Mouse (Mus musculus): Measurements from ENCODE around the gene Sorcs1.

The Sorcs1 gene

DNA sequence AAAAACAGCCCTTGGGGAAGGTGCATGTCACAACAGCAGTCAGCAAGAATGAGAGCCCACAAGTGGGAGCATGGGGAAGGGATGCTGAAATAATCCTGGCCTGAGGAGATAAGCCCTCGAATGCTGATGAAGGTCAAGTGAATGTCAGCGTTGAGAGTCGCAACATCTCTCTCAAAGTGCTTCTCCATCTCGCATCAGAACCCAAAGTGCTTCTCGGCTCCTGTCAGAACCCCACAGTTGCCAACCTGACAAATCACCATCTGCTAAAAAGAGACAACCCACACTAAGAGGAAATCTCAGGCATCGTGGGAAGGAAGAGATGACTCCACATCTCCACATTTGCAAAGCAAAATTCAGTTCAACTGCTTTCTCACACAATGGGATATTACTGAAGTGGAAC is 119.7 kb downstream of the Sorcs1 start:
- WGBS = 35% methylated on average over 6 of the region's 6 CpGs

DNA sequence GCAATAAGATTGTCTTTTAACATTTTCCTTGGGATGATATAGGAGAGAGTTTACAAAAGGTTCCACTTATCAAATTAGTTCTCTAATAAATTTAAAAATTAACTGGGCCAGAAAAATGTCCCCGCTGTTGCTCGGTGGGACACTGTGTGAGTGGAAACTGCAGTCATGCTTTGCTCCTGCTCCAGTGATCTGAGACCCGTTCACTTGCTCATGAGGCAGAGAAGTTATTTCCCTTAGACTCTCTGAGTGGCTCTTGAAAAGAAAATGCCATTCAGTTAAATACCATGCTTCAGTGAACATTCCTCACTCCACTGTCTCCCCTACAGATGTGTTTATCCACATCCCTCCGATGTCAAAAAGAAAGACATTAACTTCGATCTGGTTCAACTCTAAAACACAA is 144.4 kb downstream of the Sorcs1 start:
- WGBS = 68% methylated on average over 5 of the region's 5 CpGs

DNA sequence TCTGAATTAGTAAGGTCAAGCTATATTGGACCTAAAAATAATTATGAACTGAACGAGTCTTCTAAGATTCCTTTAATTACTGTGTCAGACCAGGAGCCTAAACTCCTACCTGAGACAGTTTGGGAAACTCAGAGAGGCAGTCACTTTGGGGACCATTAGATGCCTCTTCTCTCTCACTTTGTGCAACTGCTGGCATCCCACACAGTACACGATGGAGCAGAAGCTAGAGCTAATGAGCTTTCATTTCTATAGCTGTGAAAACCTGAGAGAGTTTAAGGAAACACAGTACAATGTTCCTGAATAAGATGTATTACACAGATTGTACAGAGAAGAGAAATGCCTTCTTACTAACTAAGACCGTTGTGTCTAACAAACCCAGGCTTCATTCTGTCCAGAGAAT is 150.6 kb downstream of the Sorcs1 start:
- 51% methylated on average over 3 of the region's 3 CpGs for WGBS

DNA sequence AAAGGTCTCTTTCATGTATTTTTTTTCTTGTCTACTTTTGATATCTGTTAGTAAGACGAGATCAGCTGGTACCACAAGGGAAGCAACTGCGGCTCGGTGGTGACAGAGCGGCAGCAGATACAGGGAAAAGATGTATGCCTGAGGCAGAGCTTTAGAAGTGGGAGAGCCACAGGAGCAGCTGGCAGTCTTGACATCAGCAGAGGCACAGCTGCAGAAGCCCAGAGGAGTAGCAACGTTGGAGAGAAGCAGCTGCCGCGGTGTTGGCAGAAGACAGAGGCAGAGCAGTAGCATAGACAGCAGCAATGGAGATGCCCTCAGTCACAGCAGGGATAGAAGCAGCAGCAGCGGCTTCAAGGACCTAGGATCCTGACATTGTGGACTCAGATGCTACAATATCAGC is 152.4 kb downstream of the Sorcs1 start:
- 70% methylated on average over 8 of the region's 8 CpGs for WGBS

DNA sequence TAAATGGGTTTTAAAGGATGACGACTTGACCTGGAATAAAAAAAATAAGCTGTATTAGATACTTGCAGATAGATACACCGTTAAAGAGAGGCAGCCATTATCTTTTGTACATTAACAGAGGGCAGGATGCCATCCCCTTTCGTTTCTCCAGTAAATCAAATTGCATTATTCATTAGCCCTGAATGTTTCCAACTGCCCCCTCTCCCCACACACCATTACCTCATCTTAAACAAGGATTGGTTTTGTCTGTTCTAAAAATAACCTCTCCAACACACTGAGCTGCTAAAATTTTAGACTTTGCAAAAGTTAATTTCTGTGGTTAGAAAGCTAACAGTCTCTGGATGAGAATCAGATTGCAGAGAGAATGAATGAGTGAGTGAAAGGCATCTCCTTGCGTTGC is 156.5 kb downstream of the Sorcs1 start:
- 32% methylated on average over 4 of the region's 4 CpGs for WGBS

DNA sequence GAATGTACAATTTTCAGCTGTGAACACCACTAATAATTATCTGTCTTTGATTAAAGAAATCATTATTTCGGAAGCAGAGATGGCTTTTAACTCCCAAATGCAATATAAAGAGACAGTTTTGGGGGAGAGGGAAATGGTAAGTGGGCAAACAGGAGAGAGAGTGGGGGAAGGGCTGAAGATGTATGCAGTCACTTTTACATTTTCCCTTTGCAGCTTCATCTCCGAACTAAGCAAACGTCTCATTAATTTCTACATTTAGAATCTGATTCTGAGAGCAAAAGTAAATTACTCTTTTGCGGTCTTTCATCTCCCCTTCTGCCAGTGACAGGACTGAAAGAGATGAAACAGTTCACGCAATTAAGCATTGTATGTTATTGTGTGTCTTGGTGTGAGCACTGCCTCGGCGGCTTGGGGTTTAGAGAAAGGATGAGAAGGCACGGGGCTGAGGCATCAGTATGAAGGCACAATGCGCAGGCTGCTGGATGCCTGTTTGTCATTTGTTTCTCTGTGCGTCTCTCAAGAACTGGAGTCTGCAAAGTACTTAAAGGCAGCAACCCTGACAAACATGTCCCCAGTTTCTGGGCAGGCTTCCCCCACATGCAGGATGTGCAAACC is 163.3 kb downstream of the Sorcs1 start:
- WGBS = 46% methylated on average over 10 of the region's 10 CpGs

DNA sequence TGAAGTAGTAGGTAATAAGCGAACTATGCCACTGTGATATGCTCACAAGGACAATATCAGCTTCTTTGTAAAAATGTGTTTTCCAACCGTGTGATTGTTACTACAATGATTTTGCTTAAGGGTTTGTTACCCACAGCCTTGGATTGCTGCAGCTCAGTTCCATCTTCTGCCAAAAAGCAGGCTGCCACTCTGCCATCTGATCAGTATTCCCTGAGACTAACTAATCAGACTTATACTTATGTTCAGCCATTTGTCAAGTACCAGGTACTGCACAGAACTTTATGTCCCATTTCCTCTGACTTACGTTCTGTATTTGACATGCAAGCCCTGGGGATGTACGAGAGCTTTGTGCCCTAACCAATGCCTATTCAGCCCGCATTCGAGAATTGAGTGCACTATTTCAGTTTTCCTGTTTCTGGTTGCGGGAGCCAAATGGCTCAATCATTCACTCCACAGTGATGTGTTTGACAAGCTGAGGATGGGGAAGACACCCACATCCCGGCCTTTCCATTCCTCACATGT is 164.1 kb downstream of the Sorcs1 start:
- WGBS = 46% methylated on average over 8 of the region's 8 CpGs

DNA sequence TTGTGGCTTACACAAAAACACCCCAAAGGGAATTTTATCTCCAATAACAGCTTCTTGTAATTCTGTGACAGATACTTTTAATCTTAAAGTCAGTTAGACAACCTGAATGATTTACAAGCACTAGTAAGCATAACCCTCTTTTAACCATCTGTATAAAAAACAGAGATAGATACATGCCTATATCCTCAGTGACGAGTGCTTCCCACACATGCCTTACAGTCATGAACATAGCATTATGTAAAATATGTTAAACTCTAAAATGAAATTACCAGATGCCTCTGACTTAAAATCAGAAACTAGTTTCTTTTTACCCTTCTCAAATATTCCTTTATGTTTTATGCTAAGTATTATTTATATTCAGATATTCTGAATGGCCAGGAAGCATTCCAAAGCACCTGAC is 175.6 kb downstream of the Sorcs1 start:
- WGBS = 56% methylated on average over 1 of the region's 1 CpGs

DNA sequence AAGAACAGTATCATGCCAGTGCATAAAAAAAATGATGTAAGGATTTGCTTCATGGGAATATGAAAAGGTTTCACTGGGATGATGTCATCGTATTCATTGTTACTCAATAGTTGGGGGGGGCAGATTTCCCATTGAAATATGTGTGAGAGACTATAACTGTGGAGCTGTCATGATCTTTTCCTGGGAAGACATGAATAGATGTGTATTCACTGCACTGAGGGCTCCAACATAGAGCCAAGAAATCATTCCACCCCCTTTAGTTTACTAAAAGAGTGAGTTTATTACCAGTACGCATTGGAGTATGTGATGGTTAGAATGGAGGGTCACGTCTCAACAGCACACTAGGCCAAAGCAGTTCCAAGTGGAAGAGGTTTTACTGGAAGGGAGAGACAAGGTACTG is 187.3 kb downstream of the Sorcs1 start:
- 76% methylated on average over 3 of the region's 3 CpGs for WGBS

DNA sequence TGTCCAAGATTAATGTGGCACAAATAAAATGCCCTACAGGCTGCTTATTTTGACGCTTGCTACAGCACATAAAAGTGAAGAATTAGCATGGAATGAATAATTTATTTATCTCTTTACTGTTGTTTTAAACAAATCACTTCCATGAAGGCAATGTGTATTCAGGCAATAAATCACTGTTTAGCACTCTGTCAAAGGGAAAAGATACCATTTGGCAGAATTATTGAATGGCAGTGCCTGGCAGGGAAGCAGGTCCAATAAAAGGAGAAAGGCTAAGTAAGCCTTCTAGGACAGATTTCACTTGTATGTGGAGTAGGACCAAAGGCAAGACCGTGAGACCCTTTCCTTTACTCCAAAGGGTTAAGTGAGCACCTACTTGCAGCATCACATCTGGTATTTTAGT is 187.7 kb downstream of the Sorcs1 start:
- WGBS = 66% methylated on average over 2 of the region's 2 CpGs

DNA sequence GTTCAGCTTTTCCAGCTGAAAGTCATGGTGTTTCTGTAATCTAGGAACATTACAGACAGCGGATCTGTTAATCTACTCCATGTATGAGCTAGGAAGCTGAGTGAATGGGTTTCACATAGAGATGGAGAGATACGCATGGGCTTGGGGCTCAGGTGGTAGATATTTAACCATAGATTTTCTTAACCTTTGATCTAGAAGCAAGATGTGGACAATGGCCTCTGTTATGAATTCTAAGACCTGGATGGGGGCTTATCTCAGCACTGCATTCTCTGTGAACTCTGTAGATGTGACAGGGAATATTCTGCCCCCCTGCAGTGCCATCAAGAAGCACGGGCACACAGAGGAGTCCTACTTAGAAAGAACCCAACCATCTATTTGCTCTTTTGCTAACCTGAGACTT is 188.7 kb downstream of the Sorcs1 start:
- WGBS = 76% methylated on average over 3 of the region's 3 CpGs

DNA sequence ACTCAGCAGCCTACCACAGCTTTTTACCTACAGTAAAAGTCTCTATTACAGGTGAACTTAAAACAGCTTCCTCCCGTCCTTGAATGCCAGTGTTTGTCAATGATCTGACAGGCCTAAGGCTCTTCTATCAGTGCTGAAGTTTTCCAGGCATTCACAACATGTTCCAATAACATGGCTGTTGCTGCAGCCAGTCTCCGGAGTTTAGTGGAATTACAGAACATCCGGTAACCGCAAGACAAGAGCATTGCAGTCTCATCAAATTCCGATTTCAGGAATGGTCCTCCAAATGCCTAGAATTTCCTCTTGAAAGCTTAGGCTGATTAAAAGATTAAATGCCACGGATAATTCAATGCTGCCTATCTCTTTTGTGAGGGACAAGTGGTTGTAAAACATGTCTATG is 190.0 kb downstream of the Sorcs1 start:
- 66% methylated on average over 6 of the region's 6 CpGs for WGBS

DNA sequence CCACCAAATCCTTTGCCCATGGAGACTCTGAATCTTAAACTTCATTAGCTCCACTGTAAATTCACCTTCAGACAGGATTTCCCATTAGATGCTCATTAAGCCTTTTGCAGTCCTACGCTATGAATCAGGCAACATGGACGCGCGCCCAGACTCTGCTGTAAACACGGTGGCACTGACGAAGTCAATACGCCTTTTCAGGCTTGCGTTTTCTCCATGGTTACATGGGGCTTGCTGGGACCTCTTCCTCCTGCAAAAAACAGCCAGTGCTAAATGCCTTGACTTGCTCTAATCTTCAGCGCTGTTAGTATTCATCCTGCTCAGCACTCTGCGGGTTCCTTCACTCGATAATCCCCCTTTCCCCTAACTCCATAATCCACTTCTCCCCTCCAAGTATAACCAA is 190.7 kb downstream of the Sorcs1 start:
- WGBS = 13% methylated on average over 11 of the region's 11 CpGs

DNA sequence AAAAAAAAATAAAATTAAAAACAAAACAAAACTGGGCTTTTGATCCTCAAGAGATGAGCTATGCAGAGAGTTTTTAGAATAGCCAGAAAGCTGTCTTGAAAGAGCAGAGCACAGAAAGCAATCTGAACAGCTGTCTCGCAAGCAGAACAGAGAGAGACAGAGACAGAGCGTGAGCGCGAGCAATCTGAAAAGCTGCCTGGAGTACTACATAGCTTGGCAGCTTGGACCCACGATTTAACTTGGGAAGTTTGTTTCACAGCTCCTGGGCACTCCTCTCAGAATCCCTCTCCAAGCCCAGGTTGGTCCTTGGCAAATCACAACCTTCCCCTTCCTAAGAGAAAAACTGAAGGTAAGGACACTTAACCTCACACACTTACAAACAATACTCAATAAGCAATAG is 192.1 kb downstream of the Sorcs1 start:
- WGBS = 45% methylated on average over 5 of the region's 5 CpGs

DNA sequence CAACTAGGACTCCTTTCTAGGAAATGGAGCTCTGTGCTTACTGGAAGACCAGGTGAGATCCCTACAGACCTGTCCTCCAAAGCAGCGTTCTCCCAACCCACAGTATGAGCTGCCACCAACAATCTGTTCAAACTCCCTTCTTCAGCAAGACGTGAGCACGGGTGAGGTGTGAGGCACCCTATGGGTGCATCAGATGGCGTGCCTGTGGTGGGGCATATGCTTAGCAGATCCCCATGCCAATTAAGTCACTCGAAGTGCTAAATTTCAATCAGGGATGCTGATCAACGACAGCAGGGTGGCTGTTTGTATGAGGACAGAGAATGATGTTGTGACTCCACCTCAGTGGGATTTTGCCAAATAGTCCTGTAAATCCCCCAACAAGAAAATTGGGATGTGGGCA is 201.7 kb downstream of the Sorcs1 start:
- WGBS = 69% methylated on average over 6 of the region's 6 CpGs

DNA sequence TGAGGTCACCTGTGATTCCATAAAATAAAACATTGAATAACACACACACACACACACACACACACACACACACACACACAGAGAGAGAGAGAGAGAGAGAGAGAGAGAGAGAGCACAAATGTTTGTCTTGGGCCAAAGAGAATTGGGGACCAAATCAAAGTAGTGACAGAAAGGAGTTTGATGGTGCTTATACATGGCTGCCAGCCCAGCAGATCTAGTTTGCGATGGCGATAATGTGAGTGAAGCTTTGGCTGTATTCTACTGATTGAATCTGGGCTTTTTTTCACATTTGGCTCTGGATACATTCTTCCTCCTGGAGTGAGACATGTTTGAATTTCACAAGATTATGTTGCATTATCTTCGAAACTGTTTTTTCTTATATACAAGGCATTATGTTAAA is 209.9 kb downstream of the Sorcs1 start:
- 58% methylated on average over 3 of the region's 3 CpGs for WGBS

DNA sequence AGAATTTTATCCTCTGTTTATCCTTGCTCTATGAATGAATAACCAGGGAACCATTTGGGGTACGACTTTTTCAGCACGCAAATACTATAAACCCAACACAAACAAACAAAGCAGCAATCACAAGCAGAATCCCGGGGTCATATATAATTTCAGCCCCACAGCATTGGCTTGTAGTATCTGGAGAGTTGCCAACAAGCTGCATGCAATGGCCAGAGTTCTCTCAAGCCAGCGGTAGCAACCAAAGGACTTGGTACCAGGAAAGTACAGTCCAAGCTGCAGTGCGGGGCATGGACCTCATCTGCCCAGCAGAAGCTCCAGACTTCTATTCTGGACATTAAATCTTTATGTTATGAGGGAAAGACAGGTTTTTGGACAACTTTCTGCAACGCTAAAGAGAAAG is 213.6 kb downstream of the Sorcs1 start:
- WGBS = 78% methylated on average over 6 of the region's 6 CpGs

DNA sequence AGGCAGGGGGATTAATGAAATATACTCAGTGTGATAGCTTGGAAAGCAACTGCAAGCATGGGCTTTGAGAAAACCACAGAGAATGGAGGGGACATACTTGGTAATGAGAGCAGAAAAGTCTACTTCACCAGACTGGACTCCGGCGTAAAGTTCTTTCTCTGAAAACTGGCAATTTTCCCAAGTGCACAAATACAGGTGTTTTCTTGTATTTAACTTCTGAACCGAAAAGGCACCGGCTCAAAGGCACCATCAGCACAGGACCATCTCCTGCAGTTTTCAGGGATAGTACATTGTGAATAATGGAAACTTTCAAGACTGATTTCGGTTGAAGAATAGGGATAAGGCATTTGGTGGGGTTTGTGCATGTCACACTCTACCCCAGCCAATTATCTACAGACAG is 219.9 kb downstream of the Sorcs1 start:
- WGBS = 75% methylated on average over 5 of the region's 5 CpGs

DNA sequence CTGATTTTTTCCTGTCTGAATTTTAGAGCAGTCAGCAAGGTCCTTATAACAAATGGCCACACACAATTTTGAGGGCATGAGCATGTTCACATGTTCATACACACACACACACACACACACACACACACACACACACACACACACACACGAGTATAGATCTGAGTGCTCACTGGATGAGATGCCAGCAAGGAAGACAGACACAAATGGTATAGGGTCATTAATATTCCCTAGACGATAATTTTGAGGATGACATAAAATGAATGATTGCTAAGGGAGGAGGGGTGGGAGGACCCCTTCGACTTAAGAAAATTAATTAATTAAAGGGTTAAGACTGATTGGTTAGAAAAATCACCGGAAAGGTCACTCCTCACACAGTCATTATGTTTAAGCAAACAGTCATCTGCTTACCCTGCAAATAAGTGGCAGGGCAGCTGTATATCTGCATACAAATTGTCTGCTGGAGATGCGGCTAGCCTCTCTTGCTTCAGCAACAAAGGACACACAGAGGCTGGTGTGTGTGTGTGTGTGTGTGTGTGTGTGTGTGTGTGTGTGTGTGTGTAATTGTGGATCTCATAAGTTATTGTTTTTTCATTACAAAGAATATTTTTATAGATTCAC is 221.1 kb downstream of the Sorcs1 start:
- 59% methylated on average over 5 of the region's 5 CpGs for WGBS

DNA sequence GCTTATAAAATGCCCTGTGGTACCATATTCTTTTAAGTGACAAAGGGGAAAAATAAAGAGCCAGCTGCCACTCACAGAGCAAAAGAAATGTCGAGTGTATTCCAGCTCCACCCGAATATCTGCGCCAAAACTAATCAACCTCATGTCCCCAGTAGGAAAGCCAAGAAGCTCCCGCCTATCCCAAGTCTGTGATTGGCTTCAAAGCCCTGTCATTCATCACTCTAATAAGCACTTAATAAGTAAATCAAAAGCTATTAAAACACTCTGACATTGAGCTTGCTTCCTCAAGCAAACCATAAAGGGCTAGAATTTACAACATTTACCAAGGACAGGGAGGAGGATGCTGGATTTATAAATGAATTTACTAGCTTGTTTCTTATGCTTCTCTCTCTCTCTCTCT is 237.3 kb downstream of the Sorcs1 start:
- WGBS = 36% methylated on average over 4 of the region's 4 CpGs

DNA sequence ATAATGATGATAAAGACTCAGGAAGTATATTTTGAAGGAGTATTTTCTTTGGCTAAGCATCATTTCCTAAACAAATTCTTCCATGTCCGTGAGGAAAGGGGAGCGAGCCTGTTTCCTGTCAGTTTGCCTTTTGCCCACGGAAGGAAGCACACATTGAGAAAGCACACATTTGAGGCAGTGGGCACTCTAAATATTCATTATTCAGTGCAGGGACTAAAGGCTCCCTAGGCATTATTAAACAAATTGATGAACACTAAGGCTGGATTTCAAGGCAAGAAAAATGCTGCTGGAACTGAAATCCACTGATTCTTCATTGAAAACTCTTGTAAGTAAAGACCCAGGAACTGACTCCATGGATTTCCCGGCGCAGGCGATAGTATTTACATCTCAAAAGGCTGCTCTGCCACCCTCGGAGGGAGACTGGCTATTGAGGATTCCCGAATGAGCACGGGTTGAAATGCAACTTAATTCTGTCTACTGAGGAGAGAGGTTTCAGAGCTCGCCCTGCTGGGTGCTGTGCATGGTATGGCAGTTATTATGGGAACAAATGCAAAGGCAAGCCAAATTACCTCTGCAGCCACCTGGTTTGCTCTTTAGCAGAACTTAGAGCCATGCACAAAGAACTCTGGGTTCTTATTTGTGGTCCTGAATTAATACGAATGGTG is 238.1 kb downstream of the Sorcs1 start:
- WGBS = 29% methylated on average over 11 of the region's 11 CpGs

DNA sequence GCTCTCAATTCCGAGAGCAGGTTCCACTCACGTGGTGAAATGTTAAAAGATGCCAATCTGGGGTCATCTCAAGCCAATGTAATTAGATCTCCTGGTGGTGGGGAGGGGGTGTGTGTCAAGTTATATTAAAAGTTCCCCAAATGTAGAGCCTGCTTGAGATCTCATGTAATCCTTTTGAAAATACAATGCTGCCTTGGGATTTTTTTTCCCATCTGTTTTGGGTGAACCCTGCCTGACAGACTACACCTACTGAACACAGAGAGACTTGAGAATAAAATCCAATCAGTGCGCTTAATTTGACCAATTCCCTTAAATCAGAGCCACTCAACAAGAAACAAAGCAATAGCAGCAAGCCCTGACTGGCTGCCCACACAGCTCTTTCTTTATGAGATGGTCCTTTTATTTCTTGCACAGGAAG is 239.0 kb downstream of the Sorcs1 start:
- WGBS = 67% methylated on average over 3 of the region's 3 CpGs

DNA sequence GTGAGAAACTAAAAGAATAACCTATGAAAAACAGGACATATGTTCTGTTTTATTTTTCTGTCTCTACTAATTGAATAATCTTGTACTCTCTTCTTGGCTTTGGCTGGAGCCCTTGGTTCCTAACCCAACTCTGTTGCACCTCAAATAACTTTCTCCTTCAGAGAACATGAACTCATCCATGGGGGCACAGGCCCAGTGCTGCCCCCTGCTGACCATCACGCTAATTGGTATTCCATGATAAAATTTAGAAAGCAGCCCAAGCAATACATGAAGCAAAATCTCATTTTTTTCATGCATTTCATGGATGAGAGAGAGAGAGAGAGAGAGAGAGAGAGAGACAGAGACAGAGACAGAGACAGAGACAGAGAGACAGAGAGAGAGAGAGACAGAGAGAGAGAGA is 255.5 kb downstream of the Sorcs1 start:
- 86% methylated on average over 1 of the region's 1 CpGs for WGBS
